Mouse (Mus musculus) embryonic fibroblast, embryonic 13.5 days (primary cell): Measurements from ENCODE around the gene Vps45. TPM values are rescaled to one million over a fixed set of nuclear protein-coding genes. Genes with fewer than 3 reads are reported as not detected.

Experiments used
- H3K27ac ChIP-seq: 2 replicates; pipeline ENCODE4 v1.5.1; 2012; ENCODE audit warnings: low read length, control low read depth, inconsistent platforms; ENCODE audit not compliant: insufficient read depth
- H3K4me1 ChIP-seq: 2 replicates; pipeline ENCODE4 v1.6.1; 2011; ENCODE audit warnings: low read length; ENCODE audit not compliant: control insufficient read depth, insufficient read depth
- H3K4me3 ChIP-seq: 2 replicates; pipeline ENCODE4 v1.5.1; 2011; ENCODE audit warnings: mild to moderate bottlenecking, control low read depth, low read length; ENCODE audit not compliant: insufficient read depth
- CTCF ChIP-seq: IDR thresholded peaks from 2 replicates; pipeline ENCODE4 v1.5.1; 2011; ENCODE audit warnings: mild to moderate bottlenecking, control low read depth, low read length, moderate library complexity, borderline replicate concordance; ENCODE audit not compliant: insufficient read depth
- POLR2A ChIP-seq: IDR thresholded peaks from 2 replicates; pipeline ENCODE4 v1.6.1; 2011; ENCODE audit warnings: low read depth, mild to moderate bottlenecking, control low read depth, low read length, moderate library complexity
- polyA plus RNA-seq: library from polyadenylated mRNA; stranded (reverse); fragments of >200 nt; gene quantifications from 2 replicates; pipeline ENCODE4 v1.2.4, GENCODE M21; 2011; ENCODE audit warnings: low read depth; ENCODE audit not compliant: missing spikeins, insufficient read length

The Vps45 gene
- polyA plus RNA-seq, 1 experiment, result 15.6 TPM

GRCm38 (mm10) chr3:96001560-96001959, 56.7 kb downstream of the Vps45 start:
- no peak overlapping the region for H3K4me3 ChIP-seq
- H3K27ac ChIP-seq, result peak overlapping the region; percentile 35; the same call in 1 of the 2 replicates
- TF ChIP-seq POLR2A (no peak), CTCF (no peak)
- peaks cover 10% of the 10 kb centered on the region for H3K4me1 ChIP-seq

GRCm38 (mm10) chr3:96000921-96001501, 57.3 kb downstream of the Vps45 start:
- Histone ChIP-seq H3K4me3 (no peak overlapping the region), H3K27ac (0 out of 2 replicates have a peak overlapping the region, but pooled peaks have one; percentile 7), H3K4me1 (peaks cover 10% of the 10 kb centered on the region)
- TF ChIP-seq POLR2A (no peak), CTCF (no peak)

GRCm38 (mm10) chr3:96000080-96000632, 58.1 kb downstream of the Vps45 start:
- no peak for TF ChIP-seq CTCF
- TF ChIP-seq POLR2A, result no peak
- peaks cover 10% of the 10 kb centered on the region for H3K4me1 ChIP-seq
- H3K27ac ChIP-seq, result no peak overlapping the region
- H3K4me3 ChIP-seq, result no peak overlapping the region

GRCm38 (mm10) chr3:95999308-96000079, 58.8 kb downstream of the Vps45 start:
- H3K27ac ChIP-seq, result no peak overlapping the region
- H3K4me3 ChIP-seq, result no peak overlapping the region
- peaks cover 10% of the 10 kb centered on the region for H3K4me1 ChIP-seq
- no peak for TF ChIP-seq CTCF
- TF ChIP-seq POLR2A, result no peak

- TF ChIP-seq POLR2A (no peak), CTCF (no peak)
- Histone ChIP-seq H3K4me1 (peaks cover 16% of the 10 kb centered on the region), H3K27ac (no peak overlapping the region), H3K4me3 (no peak overlapping the region)
Measured at GRCm38 (mm10) chr3:95997203-95997721, 61.0 kb downstream of the Vps45 start.

GRCm38 (mm10) chr3:95996451-95997073, 61.7 kb downstream of the Vps45 start:
- TF ChIP-seq CTCF (no peak), POLR2A (peak; percentile 23; the same call in 1 of the 2 replicates)
- Histone ChIP-seq H3K4me3 (peak overlapping the region; percentile 53), H3K4me1 (peaks cover 14% of the 10 kb centered on the region), H3K27ac (peak overlapping the region; percentile 12; the same call in 1 of the 2 replicates)

- TF ChIP-seq POLR2A (peak; percentile 56), CTCF (no peak)
- Histone ChIP-seq H3K27ac (peak within 1 kb of the TSS; percentile 73), H3K4me3 (peak within 1 kb of the TSS; percentile 96), H3K4me1 (peaks cover 14% of the 10 kb centered on the region)
Measured at GRCm38 (mm10) chr3:95995802-95996428, 62.4 kb downstream of the Vps45 start, which contains the start of gene Plekho1. Gene Plekho1 (minus strand): TSS chr3:95996001.

GRCm38 (mm10) chr3:95994975-95995801, 63.1 kb downstream of the Vps45 start:
- H3K4me1 ChIP-seq, result peaks cover 15% of the 10 kb centered on the region
- peak overlapping the region; percentile 96 for H3K4me3 ChIP-seq
- H3K27ac ChIP-seq, result peak overlapping the region; percentile 73
- TF ChIP-seq POLR2A, result no peak
- no peak for TF ChIP-seq CTCF
